Mouse (Mus musculus): ENCODE data around the gene Frmpd4. TPM values are rescaled to one million over a fixed set of nuclear protein-coding genes. Genes with fewer than 3 reads are reported as not detected.

The Frmpd4 gene
- total RNA-seq, 1 experiment from 2014 or later: 4.5 TPM

GRCm38 (mm10) chrX:167552827-167553226 is 1024.2 kb downstream of the Frmpd4 start:
- DNase-seq: no peak

- no peak for DNase-seq
Measured at GRCm38 (mm10) chrX:167523151-167523550, 1053.9 kb downstream of the Frmpd4 start.

GRCm38 (mm10) chrX:167522528-167522927 is 1054.5 kb downstream of the Frmpd4 start:
- DNase-seq: no peak

- no peak for DNase-seq
Measured at GRCm38 (mm10) chrX:167518440-167518839, 1058.6 kb downstream of the Frmpd4 start.

GRCm38 (mm10) chrX:167497780-167498179 is 1079.3 kb downstream of the Frmpd4 start:
- DNase-seq: peak; percentile 57

- DNase-seq: no peak
Measured at GRCm38 (mm10) chrX:167492265-167492664, 1084.8 kb downstream of the Frmpd4 start.

- no peak for DNase-seq
Measured at GRCm38 (mm10) chrX:167491589-167492207, 1085.3 kb downstream of the Frmpd4 start.

GRCm38 (mm10) chrX:167483409-167484177 is 1093.4 kb downstream of the Frmpd4 start:
- no peak for DNase-seq

- DNase-seq: no peak
Measured at GRCm38 (mm10) chrX:167477636-167478035, 1099.4 kb downstream of the Frmpd4 start.

- no peak for DNase-seq
Measured at GRCm38 (mm10) chrX:167434883-167435282, 1142.1 kb downstream of the Frmpd4 start.

- no peak for DNase-seq
Measured at GRCm38 (mm10) chrX:167433950-167434349, 1143.1 kb downstream of the Frmpd4 start.

Other genes starting within 250 kb of the Frmpd4 start
- gene Msl3, start 96.7 kb upstream of the Frmpd4 start, total RNA-seq (2021): 56.6 and 61.3 TPM in 2 replicates
- 1.4 and 1.5 TPM in 2 replicates for gene Arhgap6, start 217.9 kb upstream of the Frmpd4 start, total RNA-seq (2021)

Measured in adrenal gland, postnatal 25 days (tissue).